In the genomic region with DNA sequence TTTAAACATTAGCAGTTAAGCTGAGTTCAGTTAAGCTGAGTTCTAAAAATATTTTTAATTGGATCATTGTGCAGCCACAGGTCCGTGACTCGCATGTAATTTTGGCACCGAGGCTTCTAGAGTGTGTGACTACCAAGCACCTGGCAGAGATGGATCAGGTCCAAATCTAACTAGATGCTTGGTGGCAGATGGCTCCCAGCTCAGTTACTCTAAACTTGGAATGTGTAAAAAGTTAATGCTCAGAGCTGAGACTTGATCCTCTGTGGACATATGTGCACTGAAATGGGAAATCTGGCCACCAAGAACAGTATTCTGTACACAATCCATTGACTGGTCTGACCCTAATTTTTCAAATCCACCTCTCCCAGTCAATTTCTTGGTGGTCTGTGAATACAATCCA, we compare ENCODE assay signal across 8 mouse cellular contexts.
DNase-seq lines count a peak whose midpoint lies in the region; ATAC-seq and TF ChIP-seq lines count a peak whose summit lies in the region.

No protein-coding gene starts in this region.

- H3K4me2 ChIP-seq in hindbrain, embryonic 14.5 days (replicated peaks) = no peak overlapping the region
- H3K4me2 ChIP-seq in hindbrain, embryonic 11.5 days (replicated peaks; ENCODE audit: low read depth, low read length) = no peak overlapping the region
- H3K4me2 ChIP-seq in limb, embryonic 14.5 days (replicated peaks; ENCODE audit: low read depth, low read length, severe bottlenecking) = no peak overlapping the region

- H3K27ac ChIP-seq in hindbrain, embryonic 14.5 days = 0 out of 2 replicates have a peak overlapping the region, but pooled peaks have one; percentile 26
- no peak overlapping the region for H3K27ac ChIP-seq in hindbrain, embryonic 11.5 days (ENCODE audit: low read depth, low read length)
- no peak overlapping the region for H3K27ac ChIP-seq in limb, embryonic 14.5 days (replicated peaks; ENCODE audit: low read depth, low read length)

- TF ChIP-seq POLR2A in limb, embryonic 14.5 days (IDR thresholded peaks at IDR 0.05; ENCODE audit: borderline replicate concordance, extremely low read depth, insufficient read depth, insufficient read length) = no peak

- no peak overlapping the region for H3K9ac ChIP-seq in hindbrain, embryonic 14.5 days
- H3K9ac ChIP-seq in hindbrain, embryonic 11.5 days (ENCODE audit: low read depth, low read length) = no peak overlapping the region
- no peak overlapping the region for H3K9ac ChIP-seq in limb, embryonic 14.5 days (ENCODE audit: low read depth, low read length, severe bottlenecking)

- H3K4me3 ChIP-seq in hindbrain, embryonic 14.5 days (replicated peaks; ENCODE audit: low read length) = no peak overlapping the region
- H3K4me3 ChIP-seq in hindbrain, embryonic 11.5 days (ENCODE audit: low read depth, low read length) = no peak overlapping the region
- H3K4me3 ChIP-seq in limb, embryonic 14.5 days (replicated peaks; ENCODE audit: low read length) = no peak overlapping the region

- 62% methylated on average over 3 of the region's 3 CpGs for WGBS in hindbrain, embryonic 14.5 days
- 78% methylated on average over 3 of the region's 3 CpGs for WGBS in hindbrain, embryonic 11.5 days
- 24% methylated on average over 3 of the region's 3 CpGs for WGBS in limb, embryonic 14.5 days

- H3K9me3 ChIP-seq in hindbrain, embryonic 14.5 days (ENCODE audit: control insufficient read depth, low read length) = no peaks in the 10 kb centered on the region
- no peaks in the 10 kb centered on the region for H3K9me3 ChIP-seq in hindbrain, embryonic 11.5 days (ENCODE audit: control insufficient read depth, low read length)
- H3K9me3 ChIP-seq in limb, embryonic 14.5 days (ENCODE audit: control insufficient read depth, low read length) = no peaks in the 10 kb centered on the region

- ATAC-seq in hindbrain, embryonic 14.5 days (ENCODE audit: low FRiP score) = peak; percentile 59; the same call in 1 of the 2 replicates
- ATAC-seq in hindbrain, embryonic 11.5 days (ENCODE audit: low FRiP score) = no peak; the same call in 1 of the 2 replicates
- peak; percentile 76 for ATAC-seq in limb, embryonic 14.5 days (ENCODE audit: low FRiP score, low read depth)

- H3K27me3 ChIP-seq in hindbrain, embryonic 14.5 days (ENCODE audit: control insufficient read depth, insufficient read depth, low read length) = no peaks in the 10 kb centered on the region
- no peaks in the 10 kb centered on the region for H3K27me3 ChIP-seq in hindbrain, embryonic 11.5 days (ENCODE audit: control insufficient read depth, insufficient read depth, low read length)
- H3K27me3 ChIP-seq in limb, embryonic 14.5 days (ENCODE audit: control insufficient read depth, insufficient read depth, low read length) = no peaks in the 10 kb centered on the region

- DNase-seq in hindbrain, embryonic 14.5 days (ENCODE audit: low spot score) = peak; percentile 52
- no peak for DNase-seq in hindbrain, embryonic 11.5 days (ENCODE audit: low spot score)
- DNase-seq in cerebellum, adult 9-10 months = peak; percentile 77
- DNase-seq in kidney, adult 9 months = peak; percentile 42
- DNase-seq in limb, embryonic 14.5 days (ENCODE audit: low spot score) = peak; percentile 79
- DNase-seq in c-Kit-positive CD71-positive TER-119-positive erythroid progenitor cells, embryonic 14.5 days (ENCODE audit: low spot score) = no peak
- DNase-seq in ovary, adult 18-20 months (ENCODE audit: low spot score) = no peak
- DNase-seq in lung, postnatal 14 days = no peak

- H3K4me1 ChIP-seq in hindbrain, embryonic 14.5 days (replicated peaks; ENCODE audit: control insufficient read depth, insufficient read depth, low read length) = no peaks in the 10 kb centered on the region
- no peaks in the 10 kb centered on the region for H3K4me1 ChIP-seq in hindbrain, embryonic 11.5 days (replicated peaks; ENCODE audit: control insufficient read depth, insufficient read depth, low read length)
- no peaks in the 10 kb centered on the region for H3K4me1 ChIP-seq in limb, embryonic 14.5 days (ENCODE audit: control insufficient read depth, insufficient read depth, low read length)

- no peaks in the 10 kb centered on the region for H3K36me3 ChIP-seq in hindbrain, embryonic 14.5 days (replicated peaks; ENCODE audit: control insufficient read depth, insufficient read depth)
- no peaks in the 10 kb centered on the region for H3K36me3 ChIP-seq in hindbrain, embryonic 11.5 days (ENCODE audit: control insufficient read depth, insufficient read depth, low read length)
- H3K36me3 ChIP-seq in limb, embryonic 14.5 days (ENCODE audit: control insufficient read depth, insufficient read depth, low read length) = no peaks in the 10 kb centered on the region

Comparison
In these comparisons a context has a peak if more than half of its experiments do, and no peak if none do; other contexts are left out.
1. DNase-seq: peak in hindbrain, embryonic 14.5 days (single experiment), cerebellum, adult 9-10 months (single experiment), kidney, adult 9 months (single experiment) and limb, embryonic 14.5 days (single experiment); none in hindbrain, embryonic 11.5 days (single experiment), c-Kit-positive CD71-positive TER-119-positive erythroid progenitor cells, embryonic 14.5 days (single experiment), ovary, adult 18-20 months (single experiment) and lung, postnatal 14 days (single experiment).